Mouse (Mus musculus) layer of hippocampus, adult 18-20 months (tissue): ENCODE data around the gene Kat14. TPM values are rescaled to one million over a fixed set of nuclear protein-coding genes. Genes with fewer than 3 reads are reported as not detected.

Source experiments
- DNase-seq, 2 experiments: peaks; one replicate each; pipeline ENCODE4 v3.0.0; 2022; ENCODE audit warnings: low spot score in 2 of 2
- total RNA-seq, 2 experiments: library from RNA; stranded (reverse); gene quantifications; 2 replicates each; pipeline ENCODE4 v1.2.3; 2021

Gene Kat14
- total RNA-seq, 2 experiments from 2014 or later: 31.9 to 36.6 TPM

- DNase-seq: no peak
Observed at GRCm38 (mm10) chr2:144381741-144382140, 13.0 kb downstream of the Kat14 start.

DNA sequence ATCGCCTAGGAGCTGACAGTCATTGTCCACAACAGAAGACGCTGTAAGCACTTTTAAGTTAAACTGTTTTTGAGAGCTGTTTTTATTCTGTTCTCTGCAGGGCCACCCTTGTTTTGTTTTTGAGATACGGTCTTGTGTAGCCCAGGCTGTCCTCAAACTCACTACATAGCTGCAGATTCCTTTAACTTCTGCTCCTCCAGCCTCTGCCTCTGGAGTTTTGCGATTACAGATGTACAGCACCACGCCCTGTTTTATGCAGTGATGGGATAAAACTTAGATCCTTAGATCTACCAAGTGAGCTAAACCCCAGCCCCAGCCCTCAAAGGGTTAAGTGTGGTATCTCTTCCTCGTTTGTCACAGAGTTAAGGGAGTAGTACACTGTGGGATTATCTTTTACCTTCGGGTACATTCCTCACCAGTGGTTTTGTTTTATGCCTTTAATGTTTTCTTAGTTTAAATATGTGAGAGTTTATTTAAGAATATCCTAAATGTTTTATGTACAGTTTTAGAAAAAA, 13.9 kb downstream of the Kat14 start:
- DNase-seq: no peak

- DNase-seq: no peak
Observed at GRCm38 (mm10) chr2:144386296-144386695, 17.5 kb downstream of the Kat14 start.

DNA sequence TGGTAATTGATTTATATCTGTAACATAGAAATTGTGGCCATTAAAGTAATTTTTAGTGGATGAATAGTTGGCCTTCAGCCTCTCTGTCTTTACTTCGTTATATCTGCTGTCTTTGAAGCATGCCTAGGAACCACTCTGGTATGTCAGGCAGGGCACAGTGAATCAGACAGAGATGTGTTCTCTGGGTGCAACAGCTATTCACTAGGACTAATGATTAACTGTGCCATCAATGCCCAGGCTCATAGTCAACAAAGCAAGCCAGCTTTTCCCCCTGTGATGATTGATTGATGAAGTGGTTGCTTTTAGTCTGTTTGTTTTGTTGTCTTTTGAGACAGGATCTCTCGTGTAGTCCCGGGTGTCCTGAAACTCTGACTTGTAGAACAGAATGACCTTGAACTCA, 19.6 kb downstream of the Kat14 start:
- DNase-seq: no peak

DNA sequence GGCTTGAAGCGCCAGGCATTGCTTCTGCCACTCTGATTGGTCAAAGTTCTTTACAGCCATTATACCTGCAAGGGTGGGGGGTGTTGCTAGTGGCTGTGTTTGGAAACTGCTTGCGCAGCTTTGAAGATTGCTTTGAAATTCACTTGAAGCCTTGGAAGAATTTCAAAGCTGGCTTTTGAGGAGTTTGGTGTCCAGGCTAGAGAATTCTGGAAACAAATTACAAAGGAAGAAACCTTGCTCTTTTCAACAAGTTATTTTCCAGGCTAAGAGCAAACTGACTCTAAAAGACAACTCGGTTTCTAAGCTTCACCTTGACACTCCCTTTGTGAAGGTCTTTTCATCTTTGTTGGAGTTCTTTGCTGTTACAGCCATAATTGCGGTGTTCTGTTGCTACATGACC, 30.7 kb downstream of the Kat14 start:
- DNase-seq: no peak

DNA sequence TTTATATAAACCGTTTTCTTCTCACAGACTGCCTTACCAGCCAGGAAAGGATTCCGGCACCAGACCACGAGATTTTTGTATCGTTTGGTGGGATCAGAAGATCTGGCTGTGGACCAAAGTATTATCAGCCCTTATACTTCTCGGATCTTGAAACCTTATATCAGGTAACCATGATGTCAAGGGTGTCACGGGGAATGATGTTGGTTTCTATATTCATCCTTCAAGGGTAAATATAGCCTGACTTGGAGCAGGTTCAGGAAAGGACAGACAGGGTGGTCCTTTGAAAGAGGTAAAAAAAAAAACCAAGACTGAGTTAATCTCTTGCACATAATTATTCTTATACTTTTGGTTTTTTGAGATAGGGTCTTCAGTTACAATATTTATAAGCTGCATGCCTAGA, 31.9 kb downstream of the Kat14 start:
- DNase-seq: no peak

DNA sequence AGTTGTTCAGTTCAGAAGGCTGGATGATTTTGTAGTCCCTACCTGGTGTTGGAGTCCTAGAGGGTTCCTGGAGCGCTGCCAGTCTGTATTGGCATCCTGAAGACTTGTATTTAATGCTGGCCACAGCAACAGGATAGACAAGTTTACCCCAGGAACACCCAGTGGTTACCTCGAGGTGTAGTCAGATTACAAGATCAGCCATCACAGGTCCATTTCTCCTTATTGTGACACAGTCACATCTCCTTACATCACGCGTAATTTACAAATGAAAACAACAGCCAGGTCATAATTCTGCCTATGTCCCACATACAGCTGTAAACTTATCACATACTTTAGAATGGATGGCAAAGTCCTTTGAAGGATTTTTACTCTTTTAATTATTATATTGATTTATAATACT, 40.3 kb downstream of the Kat14 start:
- DNase-seq: no peak

DNA sequence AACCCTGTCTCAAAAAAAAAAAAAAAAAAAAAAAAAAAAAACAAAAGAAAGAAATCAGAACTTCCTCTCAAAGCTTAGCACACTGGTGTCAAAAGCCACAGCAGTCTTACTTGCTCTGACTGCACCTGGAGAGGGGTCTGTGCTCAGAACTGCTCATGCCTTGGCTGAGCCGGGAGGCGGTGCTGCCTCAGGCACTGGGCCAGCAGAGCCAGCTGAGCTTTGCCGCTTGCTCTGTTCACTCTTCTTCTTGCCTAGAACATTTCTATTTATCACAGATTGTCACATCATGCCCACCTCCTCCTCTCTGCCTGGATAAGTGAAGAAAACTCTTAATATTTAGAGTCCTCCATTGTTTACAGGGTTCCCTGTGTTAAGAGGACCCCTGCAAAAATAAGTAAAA, 41.8 kb downstream of the Kat14 start:
- peak; percentile 63 to 76 for DNase-seq

- peak in 1 of 2 experiments; percentile 16 for DNase-seq
Observed at GRCm38 (mm10) chr2:144414646-144415045, 45.9 kb downstream of the Kat14 start.

GRCm38 (mm10) chr2:144416859-144417258, 48.1 kb downstream of the Kat14 start:
- no peak for DNase-seq

DNA sequence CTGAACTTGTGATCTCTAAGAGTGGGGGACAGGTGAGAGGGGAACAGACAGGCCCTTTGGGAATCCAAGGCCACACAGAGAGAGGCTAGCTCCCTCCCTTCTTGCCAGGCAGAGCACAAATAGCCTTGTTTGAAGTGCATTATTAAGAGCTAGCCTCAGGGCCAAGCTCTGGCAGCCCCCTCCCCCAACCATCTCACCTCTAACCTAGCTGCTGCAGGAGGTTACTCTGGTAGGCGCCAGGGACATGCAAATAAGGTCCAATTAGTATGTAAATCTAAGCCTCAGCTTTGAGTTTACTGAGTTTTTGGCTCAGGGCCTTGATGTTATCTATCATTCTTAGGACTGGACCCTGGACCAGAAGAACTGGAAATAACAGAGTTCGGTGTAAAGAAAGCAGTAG, 49.3 kb downstream of the Kat14 start:
- no peak for DNase-seq

DNA sequence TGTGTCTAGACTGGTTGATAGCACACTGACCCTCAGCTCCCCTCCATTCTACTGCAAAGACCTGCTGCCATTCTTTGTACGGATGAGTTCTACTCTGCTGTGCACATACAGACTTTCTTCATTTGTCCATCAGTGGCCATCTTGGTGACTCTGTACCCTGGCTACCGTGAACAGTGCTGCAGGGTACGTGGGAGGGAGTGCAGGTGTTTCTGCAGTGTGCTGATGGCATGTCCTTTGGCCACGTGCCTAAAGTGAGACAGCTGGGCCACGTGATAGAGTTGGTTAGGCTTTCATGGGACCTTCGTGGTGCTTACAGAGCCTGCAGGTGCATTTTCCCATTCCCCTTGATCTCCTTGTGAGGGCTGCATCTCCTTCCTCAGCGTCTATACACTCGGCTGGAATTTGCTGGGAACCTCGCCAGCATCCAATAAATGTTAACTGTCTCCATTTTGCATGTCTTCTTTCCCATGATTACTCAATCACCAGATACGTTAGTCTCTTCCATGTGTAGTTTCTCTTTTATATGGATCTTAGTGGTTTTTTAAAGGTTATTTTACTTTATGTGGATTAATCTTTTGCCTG, 53.4 kb downstream of the Kat14 start:
- no peak for DNase-seq

GRCm38 (mm10) chr2:144425761-144426160, 57.0 kb downstream of the Kat14 start:
- no peak for DNase-seq

DNA sequence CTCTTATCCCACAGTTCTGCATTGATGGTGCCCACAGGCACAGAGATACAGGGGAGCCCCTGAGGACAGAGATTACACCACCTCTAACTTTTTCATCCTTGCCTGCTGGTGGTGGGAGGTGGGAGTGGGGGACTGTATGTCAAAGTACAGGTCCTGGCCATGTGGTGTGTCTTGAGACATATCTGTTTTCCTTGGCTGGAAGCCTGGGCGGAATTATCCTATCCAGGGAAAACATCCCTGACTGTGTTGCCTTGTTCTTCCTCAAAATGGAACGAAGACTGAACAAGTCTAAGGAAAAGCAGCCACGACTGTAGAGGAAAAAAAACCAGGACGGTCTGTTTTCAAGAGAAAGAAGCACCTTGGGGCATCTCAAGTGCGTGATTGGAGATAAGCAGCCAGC, 59.1 kb downstream of the Kat14 start:
- DNase-seq: no peak

GRCm38 (mm10) chr2:144428659-144429058, 59.9 kb downstream of the Kat14 start:
- no peak for DNase-seq

GRCm38 (mm10) chr2:144429171-144429570, 60.4 kb downstream of the Kat14 start:
- DNase-seq: no peak

DNA sequence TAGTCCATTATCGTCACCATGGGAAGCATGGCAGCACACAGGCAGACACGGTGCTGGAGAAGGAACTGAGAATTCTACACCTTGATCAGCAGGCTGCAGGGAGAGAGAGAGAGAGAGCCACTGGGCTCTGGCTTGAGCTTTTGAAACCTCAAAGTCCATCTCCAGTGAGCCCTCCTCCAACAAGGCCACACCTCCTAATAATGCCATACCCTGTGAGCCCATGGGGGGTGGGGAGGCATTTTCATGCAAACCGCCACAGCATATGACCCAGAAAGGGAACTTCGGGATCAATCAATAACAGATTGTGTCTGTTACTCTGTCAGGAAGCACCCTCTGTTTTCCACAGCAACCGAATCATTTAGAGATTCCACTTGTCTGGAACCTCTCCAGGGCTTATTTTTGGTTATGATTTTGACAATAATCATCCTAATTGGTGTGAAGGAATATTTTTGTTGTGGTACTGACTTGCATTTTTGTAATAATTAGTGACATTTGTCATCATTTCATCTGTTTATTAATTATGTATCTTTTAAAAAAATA, 62.6 kb downstream of the Kat14 start:
- peak in 1 of 2 experiments; percentile 59 for DNase-seq

DNA sequence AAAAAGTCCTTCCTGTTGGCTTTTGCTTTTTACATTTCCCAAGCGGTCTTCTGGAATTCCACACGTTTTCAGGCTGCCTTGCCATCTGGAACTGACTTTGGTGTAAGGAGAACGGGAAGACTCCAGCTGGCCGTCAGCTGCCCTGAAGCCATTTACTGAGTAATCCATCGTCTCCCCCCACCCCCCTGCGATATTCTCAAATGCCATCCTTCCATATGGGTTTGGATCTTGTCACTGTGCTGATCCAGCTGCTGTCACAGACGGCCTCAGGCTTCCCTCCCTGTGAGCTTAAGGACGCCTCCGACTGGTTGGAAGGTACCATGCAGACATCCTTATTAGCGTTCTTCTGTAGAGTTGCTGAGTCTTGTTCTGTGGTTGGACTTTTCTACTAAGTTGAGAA, 66.9 kb downstream of the Kat14 start:
- peak; percentile 11 to 68 for DNase-seq

DNA sequence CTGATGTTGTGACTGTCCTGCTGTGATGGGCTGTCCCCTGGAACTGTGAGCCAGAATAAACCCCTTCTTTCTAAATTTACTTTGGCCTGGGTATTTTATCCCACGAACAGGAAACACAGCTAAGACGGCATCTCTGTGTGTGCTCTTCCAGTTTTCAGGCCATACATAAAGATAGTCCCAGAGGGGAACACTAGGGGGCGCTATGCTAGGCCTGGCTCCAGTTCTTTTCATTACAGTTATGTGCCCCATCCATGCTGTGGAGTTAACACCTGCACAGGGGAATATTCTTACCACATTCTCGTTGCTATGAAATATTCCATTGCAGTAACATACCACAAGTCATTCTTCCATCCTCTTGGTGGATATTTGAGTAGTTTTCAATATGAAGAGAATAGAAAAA, 69.6 kb downstream of the Kat14 start:
- DNase-seq: no peak

DNA sequence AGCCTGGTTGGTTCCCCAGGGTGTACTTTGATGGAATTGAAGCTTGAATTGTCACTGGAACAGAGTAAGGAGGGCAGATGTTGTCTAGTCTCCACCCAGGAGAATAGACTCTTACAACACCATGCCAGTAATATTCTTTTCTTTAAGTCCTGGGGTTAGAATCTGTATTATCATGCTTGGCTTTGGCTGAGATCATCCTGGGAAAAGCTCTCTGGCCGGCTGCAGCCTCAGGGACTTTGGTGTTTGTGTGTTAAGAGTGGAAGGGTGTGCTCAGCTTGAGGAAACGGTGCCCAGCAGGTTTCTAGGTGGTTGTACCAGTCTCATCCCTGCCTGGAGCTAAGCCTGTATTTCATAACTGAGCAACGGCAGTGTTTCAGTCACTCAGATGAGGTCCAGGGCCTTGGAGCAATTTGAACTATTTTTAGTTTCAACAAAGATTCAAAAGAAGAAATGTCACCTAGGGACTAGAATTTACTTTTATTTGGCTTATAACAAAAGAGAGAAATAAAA, 70.5 kb downstream of the Kat14 start:
- no peak for DNase-seq

DNA sequence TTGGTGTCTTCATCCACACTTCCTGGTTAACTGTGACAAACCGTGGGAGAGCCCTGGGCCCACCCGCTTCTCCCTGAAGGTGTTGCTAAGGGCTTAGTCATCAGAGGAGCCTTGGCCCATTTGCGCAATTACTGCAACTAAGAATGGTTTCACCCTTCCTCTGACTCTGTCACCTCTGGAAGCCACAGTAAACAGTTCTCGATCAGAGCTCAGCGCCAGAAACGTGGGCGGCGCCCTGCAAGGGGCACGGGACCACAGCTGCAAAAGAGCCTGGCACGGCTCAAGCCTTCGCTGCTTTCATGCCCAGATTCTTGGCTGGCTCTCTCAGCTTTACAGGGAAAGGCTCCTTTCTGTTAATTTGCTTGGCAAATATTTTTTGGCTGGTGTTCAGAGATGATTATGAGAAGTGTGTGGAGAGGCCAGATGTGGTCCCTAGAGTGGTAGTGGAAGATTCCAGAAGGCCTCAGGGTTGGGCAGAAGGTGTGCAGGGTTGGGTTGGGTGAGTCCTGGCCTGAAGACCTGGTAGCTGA, 72.7 kb downstream of the Kat14 start:
- no peak for DNase-seq

DNA sequence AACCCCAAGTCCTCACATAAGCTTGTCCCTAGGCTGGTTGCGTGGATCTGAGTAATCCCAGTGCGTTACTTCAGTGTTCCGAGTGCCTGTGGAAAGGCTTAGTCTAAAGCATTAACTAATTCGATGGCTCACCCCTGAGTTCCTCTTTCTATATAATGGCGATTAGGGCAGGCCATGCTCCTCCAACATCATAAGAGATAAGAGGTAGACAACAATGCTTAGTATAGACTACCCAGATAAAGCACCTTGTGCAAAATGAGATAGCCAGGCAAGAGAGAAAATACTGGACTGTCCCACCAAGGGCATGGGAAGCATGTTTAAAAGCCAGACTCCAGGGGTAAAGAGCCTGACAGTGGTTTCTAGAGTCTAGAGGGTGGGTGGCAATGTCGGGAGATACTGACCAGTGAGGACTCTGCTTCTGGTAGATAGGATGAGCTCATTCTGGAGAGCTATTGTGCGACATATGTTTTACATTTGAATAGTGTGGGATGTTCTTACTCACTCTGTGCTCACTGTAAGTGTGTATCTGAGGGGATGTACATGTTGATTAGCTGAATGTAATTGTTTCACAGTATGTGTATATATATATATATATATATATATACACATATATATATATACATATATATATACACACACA, 77.7 kb downstream of the Kat14 start:
- no peak for DNase-seq
